Mouse (Mus musculus): ENCODE results near the gene Coq10a. TPM values are rescaled to one million over a fixed set of nuclear protein-coding genes. Genes with fewer than 3 reads are reported as not detected.

Gene Coq10a
- polyA plus RNA-seq, 1 experiment, result 79.1 TPM

DNA sequence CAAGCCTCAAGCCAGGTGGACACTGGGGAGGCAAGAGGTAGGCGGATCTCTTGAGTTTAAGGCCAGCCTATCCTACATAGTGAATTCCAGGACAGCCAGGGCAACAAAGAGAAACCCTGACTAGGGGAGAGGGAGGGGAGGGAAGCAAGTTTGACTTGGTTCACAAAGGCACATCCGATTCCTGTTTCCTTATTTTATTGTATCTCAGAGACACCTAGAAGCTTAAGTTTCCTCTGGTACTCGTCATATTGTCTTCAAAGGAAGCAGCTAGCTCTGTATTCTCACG is 41.7 kb upstream of the Coq10a start:
- Histone ChIP-seq H3K27me3 (ENCODE audit: control insufficient read depth, insufficient read depth, low read length) (no peaks in the 10 kb centered on the region), H3K36me3 (ENCODE audit: control insufficient read depth, insufficient read depth, low read length) (peaks cover 14% of the 10 kb centered on the region), H3K4me3 (ENCODE audit: low read depth, low read length) (peak overlapping the region; percentile 32), H3K4me1 (ENCODE audit: control insufficient read depth, insufficient read depth, insufficient read length, low read length) (peaks cover 22% of the 10 kb centered on the region; the same call in 1 of the 2 replicates), H3K27ac (ENCODE audit: insufficient read depth, low read depth, low read length) (peak overlapping the region; percentile 86)
- 7% methylated on average over 4 of the region's 4 CpGs for WGBS
- TF ChIP-seq POLR2A (IDR thresholded peaks at IDR 0.05; ENCODE audit: low read depth, low read length) (no peak), CTCF (IDR thresholded peaks at IDR 0.05; ENCODE audit: extremely low read depth, insufficient read length, insufficient replicate concordance, low read depth, low read length) (no peak)

DNA sequence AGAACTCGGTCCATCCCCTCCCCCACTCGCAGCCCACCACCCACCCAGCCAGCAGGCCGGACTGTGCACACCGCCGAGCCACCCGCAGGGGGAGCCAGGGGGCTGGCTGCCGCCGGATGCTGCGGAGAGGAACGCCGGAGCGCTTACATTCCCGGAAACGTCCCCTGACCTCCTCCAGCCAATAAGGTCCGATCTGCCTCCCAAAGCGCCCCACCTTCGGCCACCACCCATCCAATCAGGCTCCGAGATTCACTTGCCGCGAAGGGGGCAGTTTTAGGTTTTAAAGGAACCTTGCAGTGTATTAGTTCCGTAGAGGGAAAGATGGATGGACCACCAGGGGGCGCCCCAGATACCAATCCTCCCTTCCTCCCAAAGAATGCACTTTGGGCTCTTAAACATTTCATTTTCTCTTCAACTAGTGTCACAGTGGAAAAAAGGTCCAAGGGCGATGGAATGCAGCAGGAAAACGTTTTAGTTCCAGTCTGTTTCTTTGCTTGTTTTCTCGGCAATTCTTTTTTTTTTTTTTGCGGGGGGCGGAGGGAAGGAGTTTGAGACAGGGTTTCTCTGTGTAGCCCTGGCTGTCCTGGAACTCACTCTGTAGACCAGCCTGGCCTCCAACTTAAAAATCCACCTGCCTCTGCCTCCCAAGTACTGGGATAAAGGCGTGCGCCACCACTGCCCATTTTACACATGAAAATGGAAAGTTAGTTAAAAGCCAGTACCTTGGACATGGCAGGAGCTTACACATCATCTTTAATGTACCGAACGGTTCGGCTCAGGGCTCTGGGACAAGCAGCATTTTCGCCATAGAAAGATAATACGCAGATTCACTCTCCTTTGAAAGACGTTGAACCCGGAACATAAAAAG is 41.1 kb upstream of the Coq10a start:
- TF ChIP-seq POLR2A (IDR thresholded peaks at IDR 0.05; ENCODE audit: low read depth, low read length) (peak; percentile 64; the same call in 1 of the 2 replicates), CTCF (IDR thresholded peaks at IDR 0.05; ENCODE audit: extremely low read depth, insufficient read length, insufficient replicate concordance, low read depth, low read length) (peak; percentile 65)
- WGBS, result 1% methylated on average over 36 of the region's 36 CpGs
- peak overlapping the region; percentile 86 for H3K27ac ChIP-seq (ENCODE audit: insufficient read depth, low read depth, low read length)
- H3K27me3 ChIP-seq (ENCODE audit: control insufficient read depth, insufficient read depth, low read length), result no peaks in the 10 kb centered on the region
- peaks cover 20% of the 10 kb centered on the region; the same call in 1 of the 2 replicates for H3K4me1 ChIP-seq (ENCODE audit: control insufficient read depth, insufficient read depth, insufficient read length, low read length)
- H3K36me3 ChIP-seq (ENCODE audit: control insufficient read depth, insufficient read depth, low read length), result peaks cover 12% of the 10 kb centered on the region
- H3K4me3 ChIP-seq (ENCODE audit: low read depth, low read length), result peak overlapping the region; percentile 73

DNA sequence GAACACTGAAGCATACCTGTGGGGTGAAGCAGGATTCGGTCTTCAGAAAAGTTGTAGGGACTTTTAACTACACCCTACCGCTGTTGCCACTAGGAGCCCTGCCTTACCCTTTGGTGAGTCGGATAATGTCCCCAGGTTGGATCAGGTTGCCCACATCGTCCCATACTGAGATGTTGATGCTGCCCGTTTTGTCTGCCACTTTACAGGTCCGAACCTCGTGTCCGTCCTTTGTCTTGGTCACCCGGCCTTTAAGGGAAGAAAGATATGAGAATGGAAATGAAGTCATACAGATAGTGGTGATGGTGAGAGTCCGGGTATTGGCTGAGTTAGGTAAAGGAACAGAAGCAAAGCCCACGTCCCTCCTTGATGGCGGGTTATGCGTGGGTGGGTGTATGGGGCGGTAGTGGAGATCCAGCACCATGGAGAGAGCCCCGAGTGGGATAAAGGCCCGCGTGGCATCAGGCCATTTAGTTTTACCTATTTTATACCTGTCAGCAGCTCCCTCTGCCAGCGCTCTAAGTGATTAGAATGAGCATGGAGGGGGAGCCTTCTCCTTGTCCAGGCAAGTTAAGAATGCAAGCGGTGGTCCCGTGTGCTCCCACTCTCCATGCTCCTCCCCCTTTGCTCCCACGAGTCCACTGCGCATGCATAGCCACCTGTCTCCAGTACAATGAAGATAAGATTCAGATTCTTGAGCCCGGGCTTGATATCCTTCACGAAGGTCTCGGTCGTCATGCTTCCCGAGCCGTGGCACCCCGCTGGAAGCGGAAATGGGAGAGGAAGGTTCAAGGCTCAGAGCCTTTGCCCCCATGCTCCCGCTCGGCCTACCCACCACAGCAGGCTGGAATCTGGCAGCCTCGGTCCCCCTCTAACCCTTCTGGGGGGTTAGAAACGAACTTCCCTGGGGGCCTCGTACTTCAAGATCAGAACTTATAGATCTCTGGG is 40.1 kb upstream of the Coq10a start:
- Histone ChIP-seq H3K27ac (ENCODE audit: insufficient read depth, low read depth, low read length) (peak overlapping the region; percentile 26; the same call in 1 of the 2 replicates), H3K4me1 (ENCODE audit: control insufficient read depth, insufficient read depth, insufficient read length, low read length) (peaks cover 14% of the 10 kb centered on the region; the same call in 1 of the 2 replicates), H3K4me3 (ENCODE audit: low read depth, low read length) (peak overlapping the region; percentile 73), H3K27me3 (ENCODE audit: control insufficient read depth, insufficient read depth, low read length) (no peaks in the 10 kb centered on the region), H3K36me3 (ENCODE audit: control insufficient read depth, insufficient read depth, low read length) (peaks cover 12% of the 10 kb centered on the region)
- WGBS, result 14% methylated on average over 35 of the region's 35 CpGs
- TF ChIP-seq CTCF (IDR thresholded peaks at IDR 0.05; ENCODE audit: extremely low read depth, insufficient read length, insufficient replicate concordance, low read depth, low read length), result no peak
- no peak for TF ChIP-seq POLR2A (IDR thresholded peaks at IDR 0.05; ENCODE audit: low read depth, low read length)

DNA sequence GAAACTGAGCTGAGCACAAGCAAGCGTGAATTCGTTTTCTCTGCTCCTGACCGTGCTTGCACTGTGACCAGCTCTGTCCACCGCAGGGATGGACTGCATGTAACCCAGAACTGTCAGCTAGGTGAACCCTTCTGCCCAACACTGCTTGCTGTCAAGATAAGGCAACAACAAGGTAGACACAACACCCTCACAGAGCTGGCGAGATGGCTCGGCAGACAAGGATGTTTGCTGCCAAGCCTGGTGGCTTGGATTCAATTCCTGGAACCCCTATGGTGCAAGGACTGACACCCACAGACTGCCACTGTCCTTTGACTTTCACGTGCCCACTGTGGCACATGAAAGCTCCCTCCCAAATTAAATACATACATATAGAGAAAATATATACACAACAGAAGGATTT is 35.1 kb upstream of the Coq10a start:
- H3K4me3 ChIP-seq (ENCODE audit: low read depth, low read length), result no peak overlapping the region
- peaks cover 9% of the 10 kb centered on the region for H3K4me1 ChIP-seq (ENCODE audit: control insufficient read depth, insufficient read depth, insufficient read length, low read length)
- 87% methylated on average over 7 of the region's 7 CpGs for WGBS
- H3K27ac ChIP-seq (ENCODE audit: insufficient read depth, low read depth, low read length), result no peak overlapping the region
- TF ChIP-seq CTCF (IDR thresholded peaks at IDR 0.05; ENCODE audit: extremely low read depth, insufficient read length, insufficient replicate concordance, low read depth, low read length) (no peak), POLR2A (IDR thresholded peaks at IDR 0.05; ENCODE audit: low read depth, low read length) (no peak)
- peaks cover 15% of the 10 kb centered on the region for H3K36me3 ChIP-seq (ENCODE audit: control insufficient read depth, insufficient read depth, low read length)
- no peaks in the 10 kb centered on the region for H3K27me3 ChIP-seq (ENCODE audit: control insufficient read depth, insufficient read depth, low read length)

DNA sequence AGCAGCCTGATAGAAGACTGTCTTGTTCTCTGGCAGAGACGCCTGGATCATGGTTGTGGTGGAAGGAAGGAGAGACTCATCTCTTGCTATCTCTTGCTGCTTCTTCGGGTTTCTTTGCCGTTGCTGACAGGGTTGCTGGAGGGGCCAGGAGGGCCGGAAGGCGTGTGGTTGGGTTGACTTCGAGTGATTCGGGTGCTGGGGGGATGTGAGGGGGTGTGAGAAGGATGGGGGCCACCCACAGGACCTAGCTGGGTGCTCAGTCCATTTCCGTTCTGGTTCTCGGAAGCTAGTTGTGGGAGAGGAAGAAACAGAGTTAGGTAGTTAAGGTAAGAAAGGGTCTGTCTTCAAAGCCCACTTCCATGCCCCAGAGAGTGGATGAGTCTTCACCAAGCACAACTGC is 32.8 kb upstream of the Coq10a start:
- Histone ChIP-seq H3K4me3 (ENCODE audit: low read depth, low read length) (no peak overlapping the region), H3K27ac (ENCODE audit: insufficient read depth, low read depth, low read length) (no peak overlapping the region), H3K36me3 (ENCODE audit: control insufficient read depth, insufficient read depth, low read length) (peaks cover 12% of the 10 kb centered on the region), H3K4me1 (ENCODE audit: control insufficient read depth, insufficient read depth, insufficient read length, low read length) (peaks cover 11% of the 10 kb centered on the region), H3K27me3 (ENCODE audit: control insufficient read depth, insufficient read depth, low read length) (no peaks in the 10 kb centered on the region)
- 63% methylated on average over 9 of the region's 9 CpGs for WGBS
- TF ChIP-seq POLR2A (IDR thresholded peaks at IDR 0.05; ENCODE audit: low read depth, low read length) (no peak), CTCF (IDR thresholded peaks at IDR 0.05; ENCODE audit: extremely low read depth, insufficient read length, insufficient replicate concordance, low read depth, low read length) (no peak)

DNA sequence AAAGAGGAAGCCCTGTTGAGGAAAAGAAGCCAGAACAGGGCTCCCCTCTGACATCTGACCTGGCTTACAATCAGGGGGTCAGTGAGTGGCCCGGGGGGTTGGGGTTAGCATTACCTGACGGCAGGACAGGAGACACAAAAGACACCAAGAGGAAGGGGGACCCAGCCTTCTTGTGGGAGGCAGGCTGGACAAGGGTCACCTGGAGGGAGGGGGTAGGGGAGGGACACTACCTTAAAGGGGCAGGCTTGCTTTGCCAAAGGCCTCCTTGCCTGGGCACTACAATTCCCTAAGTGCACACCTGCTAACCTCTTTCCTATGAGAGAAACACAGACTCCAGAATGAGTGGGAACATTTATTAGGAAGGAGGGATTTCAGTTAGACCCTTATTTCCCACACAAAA is 32.3 kb upstream of the Coq10a start, which contains the start of gene Slc39a5:
Slc39a5 (minus strand) TSS at position 174 of the 400 bp plus-strand sequence.
- Histone ChIP-seq H3K36me3 (ENCODE audit: control insufficient read depth, insufficient read depth, low read length) (peaks cover 10% of the 10 kb centered on the region), H3K4me1 (ENCODE audit: control insufficient read depth, insufficient read depth, insufficient read length, low read length) (peaks cover 11% of the 10 kb centered on the region), H3K4me3 (ENCODE audit: low read depth, low read length) (peak within 1 kb of the TSS; percentile 60), H3K27me3 (ENCODE audit: control insufficient read depth, insufficient read depth, low read length) (no peaks in the 10 kb centered on the region), H3K27ac (ENCODE audit: insufficient read depth, low read depth, low read length) (peak within 1 kb of the TSS; percentile 80)
- TF ChIP-seq POLR2A (IDR thresholded peaks at IDR 0.05; ENCODE audit: low read depth, low read length), result peak; percentile 20; the same call in 1 of the 2 replicates
- TF ChIP-seq CTCF (IDR thresholded peaks at IDR 0.05; ENCODE audit: extremely low read depth, insufficient read length, insufficient replicate concordance, low read depth, low read length), result no peak
- WGBS, result 8% methylated on average over 2 of the region's 2 CpGs

Measured in small intestine, adult 2 months (tissue).